Mouse (Mus musculus) E14TG2a.4 (cell line): Measurements from ENCODE around the gene Gm5269.

Experiments used
- CTCF ChIP-seq: conservative IDR thresholded peaks from 2 replicates; pipeline ENCODE4 v1.5.1; 2014; ENCODE audit warnings: low read length
- NANOG ChIP-seq: IDR thresholded peaks from 2 replicates; pipeline ENCODE4 v1.6.1; 2014; ENCODE audit warnings: borderline replicate concordance, low read length, mixed read lengths
- POU5F1 ChIP-seq: IDR thresholded peaks from 2 replicates; pipeline ENCODE4 v1.6.1; 2014; ENCODE audit warnings: low read length, borderline replicate concordance

GRCm38 (mm10) chr1:45926911-45927310, 36.8 kb upstream of the Gm5269 start:
- TF ChIP-seq POU5F1 (no peak), CTCF (no peak), NANOG (no peak)
